Mouse (Mus musculus) CH12.LX (cell line): ENCODE data around the gene Fgfr2.

Experiments
- CTCF ChIP-seq, 2 experiments: IDR thresholded peaks in 1 of 2; conservative IDR thresholded peaks in 1 of 2; 2 replicates each; pipeline ENCODE4 v1.5.1; 2011 to 2012; ENCODE audit warnings: low read depth in 2 of 2, low read length in 2 of 2, improper control_type of control experiment in 1 of 2, inconsistent platforms in 1 of 2, mild to moderate bottlenecking in 1 of 2, moderate library complexity in 1 of 2
- E2F4 ChIP-seq: IDR thresholded peaks from 2 replicates; pipeline ENCODE4 v1.6.1; 2011; ENCODE audit warnings: low read depth, low read length, improper control_type of control experiment; ENCODE audit not compliant: insufficient replicate concordance
- EP300 ChIP-seq: IDR thresholded peaks from 2 replicates; pipeline ENCODE4 v1.6.1; 2011; ENCODE audit warnings: low read length, improper control_type of control experiment
- MAX ChIP-seq: IDR thresholded peaks from 2 replicates; pipeline ENCODE4 v1.6.1; 2011; ENCODE audit warnings: low read length, improper control_type of control experiment
- MAZ ChIP-seq: IDR thresholded peaks from 2 replicates; pipeline ENCODE4 v1.6.1; 2012; ENCODE audit warnings: low read depth, mild to moderate bottlenecking, inconsistent platforms, low read length, improper control_type of control experiment, moderate library complexity
- MXI1 ChIP-seq: IDR thresholded peaks from 2 replicates; pipeline ENCODE4 v1.6.1; 2011; ENCODE audit warnings: mild to moderate bottlenecking, low read depth, low read length, improper control_type of control experiment
- NELFE ChIP-seq: IDR thresholded peaks from 2 replicates; pipeline ENCODE4 v1.6.1; 2011; ENCODE audit warnings: low read depth, low read length, improper control_type of control experiment
- POLR2A ChIP-seq: IDR thresholded peaks from 2 replicates; pipeline ENCODE4 v1.6.1; 2011; ENCODE audit warnings: low read depth, mild to moderate bottlenecking, improper control_type of control experiment, low read length
- POLR2AphosphoS2 ChIP-seq: IDR thresholded peaks from 2 replicates; pipeline ENCODE4 v1.6.1; 2011; ENCODE audit warnings: low read depth, low read length, improper control_type of control experiment
- RAD21 ChIP-seq: IDR thresholded peaks from 2 replicates; pipeline ENCODE4 v1.6.1; 2011; ENCODE audit warnings: low read depth, mild to moderate bottlenecking, low read length, improper control_type of control experiment, moderate library complexity
- SIN3A ChIP-seq: IDR thresholded peaks from 2 replicates; pipeline ENCODE4 v1.6.1; 2012; ENCODE audit warnings: low read length, improper control_type of control experiment, inconsistent platforms
- SMC3 ChIP-seq: IDR thresholded peaks from 2 replicates; pipeline ENCODE4 v1.6.1; 2011; ENCODE audit warnings: low read depth, low read length, improper control_type of control experiment
- ZKSCAN1 ChIP-seq: IDR thresholded peaks from 2 replicates; pipeline ENCODE4 v1.6.1; 2012; ENCODE audit warnings: low read depth, inconsistent platforms, low read length, improper control_type of control experiment, borderline replicate concordance
- ZNF384 ChIP-seq: IDR thresholded peaks from 2 replicates; pipeline ENCODE4 v1.6.1; 2012; ENCODE audit warnings: low read depth, low read length, improper control_type of control experiment, inconsistent platforms

GRCm38 (mm10) chr7:131650277-131650676 lies 1472.9 kb downstream of the Fgfr2 start:
- no peak for TF ChIP-seq ZKSCAN1
- no peak for TF ChIP-seq ZNF384
- no peak for TF ChIP-seq POLR2A
- no peak for TF ChIP-seq MXI1
- TF ChIP-seq EP300 = no peak
- TF ChIP-seq E2F4 = no peak
- TF ChIP-seq NELFE = no peak
- no peak for TF ChIP-seq RAD21
- TF ChIP-seq CTCF (conservative IDR thresholded peaks at IDR 0.05 in 1 of 2, IDR thresholded peaks at IDR 0.05 in 1 of 2; ENCODE audit: low read depth in 2 of 2, low read length in 2 of 2) = no peak
- TF ChIP-seq MAX = no peak
- TF ChIP-seq SIN3A = no peak
- TF ChIP-seq POLR2AphosphoS2 = no peak
- no peak for TF ChIP-seq SMC3
- no peak for TF ChIP-seq MAZ
